Mouse (Mus musculus): ENCODE measurements around the gene Rhoj. TPM values are rescaled to one million over a fixed set of nuclear protein-coding genes. Genes with fewer than 3 reads are reported as not detected.

The Rhoj gene
- polyA plus RNA-seq, 1 experiment from 2014 or later: 26.0 TPM

Other genes starting within 250 kb of the Rhoj start
- 0.11 TPM in 1 of 2 replicates, not detected in the other for gene Kcnh5, start 131.0 kb upstream of the Rhoj start, polyA plus RNA-seq (2016; fragmentation: Nextera tagmentation; extraction: Ambion mirVana)
- gene Gphb5, start 108.5 kb downstream of the Rhoj start, polyA plus RNA-seq (2016; fragmentation: Nextera tagmentation; extraction: Ambion mirVana): not detected in 2 replicates